Mouse (Mus musculus): ENCODE results near the gene B020031M17Rik.
"Not testable (repeated sequence)": the region's sequence is repeated elsewhere in the genome, so short reads cannot be mapped to it uniquely, and the experiment has no call there.

The B020031M17Rik gene

DNA sequence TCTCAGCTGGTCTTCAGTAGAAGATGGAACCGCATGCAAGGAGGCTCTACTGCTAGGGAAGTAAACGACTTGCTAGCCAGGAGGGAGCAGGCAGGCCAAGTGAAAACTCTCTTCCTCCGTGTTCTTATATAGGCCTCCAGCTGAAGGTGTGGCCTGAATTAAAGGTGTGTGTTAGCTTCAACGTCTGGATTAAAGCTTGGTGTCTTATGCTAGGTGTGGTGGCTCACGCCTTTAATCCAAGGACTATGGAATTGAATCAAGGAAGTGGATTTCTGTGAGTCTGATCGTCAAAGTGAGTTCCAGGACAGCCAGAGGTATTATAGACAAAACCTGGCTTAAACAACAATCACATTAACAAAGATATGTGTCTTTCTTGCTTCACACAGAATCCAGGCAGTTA lies at the start of gene B020031M17Rik:
Gene B020031M17Rik, minus strand, starts transcription at position 101 of the 400 bp plus-strand sequence.
- DNase-seq (ENCODE audit: inconsistent ontology term) = not testable (repeated sequence)

DNA sequence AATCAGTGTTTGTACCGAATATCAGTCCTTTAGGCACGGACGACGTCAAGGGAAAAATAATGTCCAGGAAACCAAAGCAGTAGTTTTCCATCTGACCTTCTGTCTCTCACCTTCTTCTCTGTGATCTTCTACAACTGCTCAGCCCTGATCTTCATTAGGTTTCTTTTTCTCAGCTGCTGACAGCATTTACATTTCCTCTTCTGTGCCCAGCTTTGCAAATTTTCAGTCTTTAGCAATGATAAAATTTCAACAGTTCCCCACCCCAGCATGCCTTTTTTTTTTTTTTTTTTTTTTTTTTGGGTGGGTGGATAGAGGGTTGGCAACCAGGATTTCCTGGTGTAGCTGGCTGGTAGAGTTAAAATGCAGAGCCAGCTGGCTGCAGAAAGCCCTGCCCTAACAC lies 48.6 kb upstream of the B020031M17Rik start:
- not testable (repeated sequence) for DNase-seq (ENCODE audit: inconsistent ontology term)

DNA sequence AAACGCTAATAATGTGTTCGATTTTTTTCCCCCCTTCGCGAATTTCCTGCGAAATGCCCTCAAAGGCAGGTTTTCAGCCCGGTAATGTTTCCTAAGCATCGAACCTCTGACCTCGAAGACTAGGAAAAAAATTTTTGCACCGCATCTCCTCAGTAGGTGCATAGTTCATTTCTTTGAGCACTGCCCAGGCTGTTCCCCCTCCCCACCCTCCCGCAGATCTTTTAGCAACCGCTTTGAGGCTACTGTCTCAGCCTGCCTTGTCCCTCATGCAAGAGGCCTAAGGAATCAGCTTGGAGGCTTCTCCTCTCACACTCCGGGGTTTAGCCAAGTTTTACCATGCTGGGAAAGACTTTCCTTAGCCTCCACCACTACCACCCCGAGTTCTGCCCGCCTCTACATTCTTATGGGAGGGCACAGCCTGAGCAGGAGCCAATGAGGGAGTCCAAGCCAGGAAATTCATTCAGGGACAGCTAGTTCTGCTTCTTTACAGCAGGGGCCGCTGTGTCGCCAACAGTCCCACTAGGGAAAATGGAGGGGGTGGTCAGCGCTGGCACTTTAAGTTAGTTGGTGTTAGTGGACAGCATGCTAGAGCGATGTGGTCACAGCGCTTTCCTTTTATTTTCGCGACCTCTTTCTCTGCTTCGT lies 48.0 kb upstream of the B020031M17Rik start:
- DNase-seq (ENCODE audit: inconsistent ontology term) = not testable (repeated sequence)

DNA sequence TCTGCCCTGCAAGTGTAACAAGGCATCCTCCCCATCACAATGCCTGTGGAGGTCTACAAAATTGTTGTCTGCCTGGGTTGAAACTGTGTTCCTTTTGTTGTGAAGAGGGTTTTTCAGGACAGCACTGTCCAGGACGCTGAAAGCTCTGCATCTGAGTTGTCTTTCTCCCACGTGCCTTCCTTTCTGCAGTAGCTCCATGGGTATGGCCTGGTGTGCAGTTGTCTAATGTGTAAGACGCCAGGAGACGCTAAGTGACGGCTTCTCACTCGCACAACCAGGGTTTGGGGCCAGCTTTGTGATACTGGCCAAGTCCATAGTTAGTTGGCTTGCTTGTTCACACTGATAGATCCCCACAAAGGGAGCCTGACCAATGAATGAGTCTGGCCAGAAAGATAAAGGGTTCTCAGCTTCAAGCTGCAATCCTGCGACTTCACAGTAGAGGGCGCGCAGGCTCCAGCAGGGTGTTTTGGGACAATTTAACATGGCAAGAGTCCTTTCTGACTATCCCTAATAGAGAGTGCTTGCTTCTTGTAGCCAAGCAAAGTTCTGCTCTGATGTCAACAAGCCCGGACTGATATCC lies 41.4 kb upstream of the B020031M17Rik start:
- not testable (repeated sequence) for DNase-seq (ENCODE audit: inconsistent ontology term)

DNA sequence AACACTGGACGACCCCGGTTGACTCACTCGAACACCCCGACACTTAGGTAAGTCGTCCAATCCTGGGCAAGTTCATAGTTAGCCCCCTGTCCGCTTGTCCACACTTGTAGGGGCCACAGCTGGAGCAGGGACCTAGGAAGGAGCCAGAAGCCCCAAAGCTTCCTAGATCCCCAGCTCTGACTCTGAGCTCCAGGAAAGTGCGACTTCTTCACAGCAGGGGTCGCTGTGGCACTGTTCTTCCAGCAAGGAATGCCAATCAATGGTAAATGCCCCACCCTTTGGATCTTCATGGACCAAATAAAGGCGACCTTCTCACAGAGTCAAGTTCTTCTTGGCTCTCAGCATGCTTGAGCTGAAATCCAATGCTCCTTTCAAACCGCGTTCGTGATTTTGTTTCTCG lies 40.7 kb upstream of the B020031M17Rik start:
- not testable (repeated sequence) for DNase-seq (ENCODE audit: inconsistent ontology term)

DNA sequence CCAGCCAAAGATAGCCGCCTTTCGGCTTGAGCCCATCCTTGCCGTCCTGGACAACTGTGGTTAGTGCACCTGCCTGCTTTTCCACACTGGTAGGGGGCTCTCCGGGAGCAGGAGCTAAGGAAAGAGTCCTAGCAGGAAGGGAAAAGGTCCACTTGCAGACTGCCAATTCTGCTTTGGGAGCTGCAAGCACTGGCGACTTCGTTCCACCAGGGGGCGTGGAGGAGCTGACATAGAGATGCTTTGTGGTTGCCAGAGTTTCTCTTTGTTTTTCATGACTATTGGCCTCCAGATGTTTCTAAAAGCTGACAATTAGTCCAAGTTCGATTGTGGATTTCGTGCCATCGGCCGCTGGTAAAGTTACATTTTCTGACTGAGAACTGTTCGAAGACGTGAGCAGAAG lies 18.6 kb upstream of the B020031M17Rik start:
- DNase-seq (ENCODE audit: inconsistent ontology term) = not testable (repeated sequence)

DNA sequence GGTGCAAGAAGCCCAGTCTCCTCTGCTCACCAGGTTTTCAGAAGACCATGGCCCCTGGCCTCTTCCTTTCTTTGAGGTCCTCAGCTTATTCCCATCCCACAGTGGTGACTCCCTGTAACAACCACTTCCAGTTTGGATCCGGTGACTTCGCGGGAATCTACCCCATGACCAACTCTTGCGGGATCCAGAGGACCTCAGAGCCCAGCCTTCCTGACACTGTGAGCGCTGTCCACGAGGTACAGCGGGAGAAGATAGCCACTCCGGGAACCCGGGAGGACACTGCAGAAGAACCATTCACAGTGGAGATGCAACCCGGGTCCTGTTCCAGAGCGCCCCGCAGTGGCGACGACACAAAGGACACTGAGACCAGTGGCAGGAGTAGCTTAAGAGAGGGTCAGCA lies 17.6 kb upstream of the B020031M17Rik start:
- DNase-seq (ENCODE audit: inconsistent ontology term) = not testable (repeated sequence)

DNA sequence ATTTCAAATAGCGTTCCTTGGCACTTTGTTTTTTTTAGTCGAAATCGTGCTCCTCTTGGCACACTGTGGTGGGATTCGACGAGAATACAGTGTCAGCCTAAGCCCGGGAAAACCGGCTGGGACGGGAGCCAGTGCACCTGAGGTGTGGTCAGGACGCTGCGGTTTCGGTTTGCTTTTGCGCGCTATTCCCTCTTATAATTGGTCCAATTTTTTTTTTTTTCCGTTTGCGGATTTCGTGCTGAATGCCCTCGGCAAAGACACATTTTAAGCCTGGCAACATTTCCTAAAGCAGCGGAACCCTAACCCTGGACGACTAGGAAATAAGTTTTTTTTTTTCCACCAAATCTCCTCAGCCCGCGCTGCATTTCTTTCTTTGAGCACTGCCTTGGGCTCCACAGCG lies 15.4 kb upstream of the B020031M17Rik start:
- peak; percentile 1 for DNase-seq (ENCODE audit: inconsistent ontology term)

DNA sequence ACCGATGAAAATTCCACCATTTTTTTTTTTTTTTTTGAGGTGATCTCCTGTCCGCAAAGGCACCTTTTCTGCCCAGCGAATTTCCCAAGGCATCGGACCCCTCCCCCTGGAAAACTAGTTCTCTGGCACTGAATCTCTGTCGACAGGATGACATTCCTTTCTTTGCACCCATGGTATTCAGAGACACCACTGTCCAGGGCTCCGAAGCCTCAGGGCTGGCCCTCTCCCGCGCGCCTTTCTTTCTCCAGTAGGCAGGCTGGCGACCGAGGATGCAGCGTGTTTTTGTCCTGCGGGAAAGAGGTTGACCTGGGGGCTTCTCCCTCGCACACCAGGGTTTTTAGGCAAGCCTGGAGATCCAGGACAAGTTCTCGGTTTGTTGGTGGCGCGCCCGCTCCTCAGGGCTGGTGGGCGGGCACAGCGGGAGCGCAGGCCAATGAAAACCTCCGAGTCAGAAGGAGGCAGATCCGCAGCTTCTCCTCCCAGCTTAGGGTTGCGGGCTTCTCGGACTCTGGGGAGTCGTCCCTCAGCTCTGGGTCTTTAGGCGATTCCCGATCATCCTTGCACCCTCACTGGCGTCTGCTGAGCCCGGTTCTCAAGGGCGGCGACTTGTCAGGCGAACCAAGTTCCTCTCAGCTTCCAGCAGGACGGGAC lies 14.8 kb upstream of the B020031M17Rik start:
- DNase-seq (ENCODE audit: inconsistent ontology term) = not testable (repeated sequence)

DNA sequence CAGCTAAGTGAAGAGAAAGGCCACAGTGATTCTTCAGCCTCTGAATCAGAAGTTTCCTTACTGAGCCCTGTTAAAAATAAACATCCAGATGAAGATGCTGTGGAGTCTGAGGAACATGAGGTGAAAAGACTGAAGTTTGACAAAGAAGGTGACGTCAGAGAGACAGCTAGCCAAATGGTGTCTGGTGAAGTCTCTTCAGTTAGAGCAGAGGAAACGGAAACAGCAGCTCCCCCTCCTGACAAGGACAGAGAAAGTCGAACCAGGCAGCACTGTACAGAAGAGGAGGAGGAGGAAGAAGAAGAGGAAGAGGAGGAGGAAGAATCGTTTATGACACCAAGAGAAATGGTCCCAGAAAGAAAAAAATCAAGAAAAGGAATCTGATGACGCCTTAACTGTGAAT lies 12.2 kb upstream of the B020031M17Rik start:
- not testable (repeated sequence) for DNase-seq (ENCODE audit: inconsistent ontology term)

DNA sequence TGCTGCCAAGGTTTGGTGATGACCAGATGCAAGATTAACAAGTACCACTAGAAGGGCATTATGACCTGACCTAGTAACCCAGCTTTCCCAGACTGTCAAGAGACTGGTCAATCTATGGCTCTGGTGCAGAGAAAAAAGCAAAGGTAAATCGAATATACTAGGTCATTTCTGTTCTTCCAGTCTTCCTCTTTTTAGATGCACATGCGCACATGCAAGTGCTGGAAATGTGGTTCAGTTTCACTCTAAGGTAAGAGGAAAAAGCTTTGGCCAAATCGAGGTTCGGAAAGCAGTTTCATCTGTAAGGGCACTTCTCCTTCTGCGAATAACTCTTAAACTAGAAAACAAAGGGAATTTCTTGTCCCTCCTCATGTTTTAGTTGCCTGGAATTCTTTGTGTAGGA lies 5.0 kb upstream of the B020031M17Rik start:
- not testable (repeated sequence) for DNase-seq (ENCODE audit: inconsistent ontology term)

DNA sequence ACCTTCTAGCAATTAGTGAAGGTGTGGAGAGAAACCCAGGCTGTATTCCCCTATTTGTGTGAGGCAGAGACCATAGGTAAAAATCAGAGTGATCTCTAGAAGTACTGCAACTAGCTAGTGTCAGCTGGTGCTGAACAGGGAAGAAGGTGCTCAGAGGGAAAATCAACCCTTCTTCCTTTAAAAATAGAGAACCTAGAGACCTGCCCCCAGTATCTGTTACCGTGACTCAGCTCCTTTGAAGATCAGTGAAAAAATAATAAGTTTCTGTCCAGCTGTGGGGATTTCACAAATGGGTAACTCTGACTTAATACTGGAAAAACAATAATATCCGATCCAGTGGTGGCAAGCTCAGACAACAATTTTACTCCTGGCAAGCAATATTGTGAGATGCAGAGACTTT lies 4.5 kb upstream of the B020031M17Rik start:
- not testable (repeated sequence) for DNase-seq (ENCODE audit: inconsistent ontology term)

DNA sequence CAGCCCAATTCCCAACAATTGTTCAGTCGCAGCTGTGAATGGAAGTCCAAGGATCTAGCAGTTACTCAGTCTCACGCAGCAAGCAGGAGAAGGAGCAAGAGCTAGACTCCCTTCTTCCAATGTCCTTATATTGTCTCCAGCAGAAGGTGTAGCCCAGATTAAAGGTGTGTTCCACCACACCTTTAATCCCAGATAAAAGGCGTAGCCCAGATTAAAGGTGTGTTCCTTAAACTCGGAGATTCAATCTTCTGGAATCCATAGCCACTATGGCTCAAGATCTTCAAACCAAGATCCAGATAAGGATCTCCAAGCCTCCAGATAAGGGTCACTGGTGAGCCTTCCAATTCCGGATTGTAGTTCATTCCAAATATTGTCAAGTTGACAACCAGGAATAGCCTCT lies 21.4 kb downstream of the B020031M17Rik start, which contains the start of gene Gm21761:
Gene Gm21761, minus strand, starts transcription at position 101 of the 400 bp plus-strand sequence.
- not testable (repeated sequence) for DNase-seq (ENCODE audit: inconsistent ontology term)

DNA sequence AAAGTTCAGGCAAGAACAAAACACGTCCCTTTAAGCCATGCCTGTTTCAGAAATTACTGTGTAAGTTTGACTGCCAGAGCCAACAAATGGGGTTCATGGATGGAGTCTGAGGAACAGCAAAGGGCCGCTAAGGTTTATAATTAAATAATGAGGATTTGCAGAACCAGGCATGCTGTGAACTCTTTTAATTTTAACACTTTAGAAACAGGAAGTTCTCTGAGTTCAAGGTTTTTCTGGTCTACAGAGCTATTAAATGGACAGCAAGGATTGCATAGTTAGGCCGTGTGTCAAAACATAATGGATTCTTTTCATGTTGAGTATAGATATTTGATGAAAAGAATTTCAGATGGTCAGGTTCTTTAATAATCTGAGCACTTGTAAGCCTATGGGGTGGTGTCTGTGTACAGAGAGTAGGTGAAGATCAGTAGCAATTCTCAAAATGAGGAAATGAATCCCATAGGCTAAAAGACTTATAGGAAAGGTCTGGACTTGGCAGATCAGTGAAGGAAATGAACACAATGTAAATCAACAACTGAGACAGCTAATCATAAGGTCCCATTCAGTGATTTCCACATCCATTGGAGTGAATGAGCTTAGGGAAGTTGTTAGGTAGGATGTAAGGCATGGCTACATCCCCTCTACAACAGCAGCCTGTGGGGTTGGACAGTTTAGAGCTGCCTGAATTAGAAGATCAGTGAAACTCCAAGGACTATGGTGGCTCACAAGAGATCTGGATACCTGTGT lies 25.8 kb downstream of the B020031M17Rik start:
- DNase-seq (ENCODE audit: inconsistent ontology term) = not testable (repeated sequence)

DNA sequence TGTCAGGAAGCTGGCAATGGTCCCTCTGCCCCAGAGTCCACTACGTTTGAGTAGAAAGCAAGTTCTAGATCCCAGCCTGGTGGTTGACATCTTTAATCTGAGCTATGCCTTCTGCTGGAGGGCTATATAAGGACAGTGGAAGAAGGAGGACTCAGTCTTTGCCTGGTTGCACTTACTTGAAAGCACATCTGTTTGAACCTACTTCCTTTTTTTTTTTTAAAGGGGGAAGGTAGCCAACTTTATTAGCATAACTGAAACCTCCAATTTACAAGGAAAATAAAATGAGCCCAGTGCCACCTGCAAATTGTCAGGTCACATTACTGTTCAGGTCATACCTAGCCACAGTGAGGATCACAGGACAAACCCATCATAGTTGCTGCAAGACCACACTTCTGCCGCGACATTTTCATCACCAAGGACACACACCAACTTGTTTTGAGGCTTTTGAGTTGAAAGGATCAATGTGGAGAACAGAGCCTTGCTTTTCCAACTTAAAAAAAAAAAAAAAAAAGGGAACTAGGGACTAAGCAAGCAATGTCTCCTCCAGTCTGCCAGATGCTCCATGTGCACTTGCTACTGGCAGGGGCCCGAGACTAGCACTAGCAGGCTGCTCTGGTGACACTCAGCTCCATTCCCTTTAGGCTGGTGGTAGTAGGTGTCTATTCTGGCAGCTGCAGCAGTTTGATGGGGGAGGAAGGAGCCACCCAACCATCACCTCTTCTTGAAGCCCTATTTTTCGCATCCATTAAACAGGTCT lies 33.5 kb downstream of the B020031M17Rik start:
- DNase-seq (ENCODE audit: inconsistent ontology term) = not testable (repeated sequence)

DNA sequence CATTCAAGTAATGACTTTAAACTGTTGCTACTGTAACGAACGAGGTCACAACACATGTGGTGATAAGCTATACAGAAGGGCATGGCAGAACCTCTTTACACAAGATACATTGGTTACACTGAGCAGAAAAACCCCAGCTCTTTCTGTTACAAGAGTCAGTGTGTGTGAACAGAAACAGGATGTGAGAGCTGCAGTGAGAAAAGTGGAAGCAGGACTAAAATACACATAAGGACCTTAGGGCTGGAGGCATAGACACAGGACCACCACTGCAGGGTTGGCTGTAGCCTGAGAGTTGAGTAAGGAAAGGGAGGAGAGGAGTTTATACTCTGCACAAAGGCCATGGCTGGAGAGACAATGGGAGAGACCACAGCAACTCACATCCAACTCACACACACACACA lies 34.2 kb downstream of the B020031M17Rik start:
- not testable (repeated sequence) for DNase-seq (ENCODE audit: inconsistent ontology term)

Measured in Muller cell, postnatal 12 days (primary cell).